Mouse (Mus musculus): Measurements from ENCODE around the gene Emilin1. TPM values are rescaled to one million over a fixed set of nuclear protein-coding genes. Genes with fewer than 3 reads are reported as not detected.
"Not testable (repeated sequence)": the region's sequence is repeated elsewhere in the genome, so short reads cannot be mapped to it uniquely, and the experiment has no call there.

Gene Emilin1
- polyA plus RNA-seq, 1 experiment, result 55.6 TPM

DNA sequence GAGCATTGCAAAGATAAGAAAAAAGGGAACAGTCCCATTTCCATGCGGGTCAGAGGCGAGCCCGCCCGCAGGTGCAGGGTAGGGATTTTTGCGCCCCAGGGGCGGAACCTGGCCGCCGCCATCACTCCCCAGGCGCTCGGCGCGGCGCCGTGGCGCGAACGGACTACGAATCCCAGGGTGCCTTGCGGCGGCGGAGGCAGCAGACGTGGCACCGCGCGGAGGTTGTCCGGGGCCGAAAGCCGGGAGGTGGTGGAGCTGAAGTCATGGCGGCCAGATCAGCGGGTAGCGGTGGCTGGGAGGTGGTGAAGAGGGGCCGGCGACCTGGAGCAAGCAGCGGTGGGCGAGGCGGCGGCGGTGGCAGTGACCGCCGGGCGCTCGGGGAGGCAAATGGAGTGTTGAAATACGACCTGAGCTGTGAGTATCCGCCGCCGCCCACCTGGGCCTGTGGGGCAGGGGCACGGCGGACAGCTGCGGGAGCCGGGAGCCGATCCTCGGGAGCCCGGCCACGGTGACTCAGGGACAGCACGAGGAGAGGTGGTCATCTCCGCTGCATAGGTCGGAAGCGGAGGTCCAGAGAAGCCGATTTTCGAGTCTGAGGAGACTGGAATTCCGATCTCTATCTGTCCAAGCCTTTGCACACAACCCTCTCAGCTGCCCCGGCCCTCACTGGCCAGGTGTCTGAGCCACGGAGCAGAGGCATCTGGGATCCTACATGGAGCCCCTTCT, 43.6 kb upstream of the Emilin1 start:
- TF ChIP-seq POLR2A (IDR thresholded peaks at IDR 0.05; ENCODE audit: low read depth, low read length) (peak; percentile 55), CTCF (conservative IDR thresholded peaks at IDR 0.05; ENCODE audit: insufficient read depth, insufficient read length, low read depth, low read length) (no peak)
- DNase-seq, result peak; percentile 95
- WGBS, result under 1% methylated on average over 63 of the region's 63 CpGs
- Histone ChIP-seq H3K27ac (ENCODE audit: insufficient read depth, low read depth, low read length) (peak overlapping the region; percentile 40), H3K36me3 (ENCODE audit: control insufficient read depth, insufficient read depth, low read length) (peaks cover 3% of the 10 kb centered on the region), H3K4me3 (ENCODE audit: insufficient read depth, low read depth, low read length) (peak overlapping the region; percentile 96), H3K27me3 (replicated peaks; ENCODE audit: control insufficient read depth, insufficient read depth, low read length) (no peaks in the 10 kb centered on the region), H3K4me1 (ENCODE audit: control insufficient read depth, insufficient read depth, low read length) (no peaks in the 10 kb centered on the region; the same call in 1 of the 2 replicates)

- TF ChIP-seq POLR2A (IDR thresholded peaks at IDR 0.05; ENCODE audit: low read depth, low read length), result no peak
- TF ChIP-seq CTCF (conservative IDR thresholded peaks at IDR 0.05; ENCODE audit: insufficient read depth, insufficient read length, low read depth, low read length), result no peak
- H3K4me3 ChIP-seq (ENCODE audit: insufficient read depth, low read depth, low read length), result peak overlapping the region; percentile 96
- no peak for DNase-seq
- peaks cover 4% of the 10 kb centered on the region for H3K36me3 ChIP-seq (ENCODE audit: control insufficient read depth, insufficient read depth, low read length)
- 7% methylated on average over 2 of the region's 2 CpGs for WGBS
- 0 out of 2 replicates have a peak overlapping the region, but pooled peaks have one; percentile 40 for H3K27ac ChIP-seq (ENCODE audit: insufficient read depth, low read depth, low read length)
- H3K4me1 ChIP-seq (ENCODE audit: control insufficient read depth, insufficient read depth, low read length), result no peaks in the 10 kb centered on the region; the same call in 1 of the 2 replicates
- H3K27me3 ChIP-seq (replicated peaks; ENCODE audit: control insufficient read depth, insufficient read depth, low read length), result no peaks in the 10 kb centered on the region
Measured at GRCm38 (mm10) chr5:30870131-30870406, 43.1 kb upstream of the Emilin1 start.

- no peaks in the 10 kb centered on the region; the same call in 1 of the 2 replicates for H3K4me1 ChIP-seq (ENCODE audit: control insufficient read depth, insufficient read depth, low read length)
- no peak for DNase-seq
- H3K27me3 ChIP-seq (replicated peaks; ENCODE audit: control insufficient read depth, insufficient read depth, low read length), result no peaks in the 10 kb centered on the region
- no peak overlapping the region for H3K4me3 ChIP-seq (ENCODE audit: insufficient read depth, low read depth, low read length)
- peaks cover 9% of the 10 kb centered on the region for H3K36me3 ChIP-seq (ENCODE audit: control insufficient read depth, insufficient read depth, low read length)
- TF ChIP-seq CTCF (conservative IDR thresholded peaks at IDR 0.05; ENCODE audit: insufficient read depth, insufficient read length, low read depth, low read length), result no peak
- TF ChIP-seq POLR2A (IDR thresholded peaks at IDR 0.05; ENCODE audit: low read depth, low read length), result no peak
- WGBS, result 91% methylated on average over 9 of the region's 9 CpGs
- no peak overlapping the region for H3K27ac ChIP-seq (ENCODE audit: insufficient read depth, low read depth, low read length)
Measured at GRCm38 (mm10) chr5:30872574-30872973, 40.6 kb upstream of the Emilin1 start.

- Histone ChIP-seq H3K4me1 (ENCODE audit: control insufficient read depth, insufficient read depth, low read length) (no peaks in the 10 kb centered on the region; the same call in 1 of the 2 replicates), H3K27ac (ENCODE audit: insufficient read depth, low read depth, low read length) (no peak overlapping the region), H3K27me3 (replicated peaks; ENCODE audit: control insufficient read depth, insufficient read depth, low read length) (no peaks in the 10 kb centered on the region), H3K4me3 (ENCODE audit: insufficient read depth, low read depth, low read length) (no peak overlapping the region), H3K36me3 (ENCODE audit: control insufficient read depth, insufficient read depth, low read length) (peaks cover 9% of the 10 kb centered on the region)
- TF ChIP-seq CTCF (conservative IDR thresholded peaks at IDR 0.05; ENCODE audit: insufficient read depth, insufficient read length, low read depth, low read length) (no peak), POLR2A (IDR thresholded peaks at IDR 0.05; ENCODE audit: low read depth, low read length) (no peak)
- no peak for DNase-seq
- WGBS, result 89% methylated on average over 7 of the region's 7 CpGs
Measured at GRCm38 (mm10) chr5:30874365-30874764, 38.8 kb upstream of the Emilin1 start.

DNA sequence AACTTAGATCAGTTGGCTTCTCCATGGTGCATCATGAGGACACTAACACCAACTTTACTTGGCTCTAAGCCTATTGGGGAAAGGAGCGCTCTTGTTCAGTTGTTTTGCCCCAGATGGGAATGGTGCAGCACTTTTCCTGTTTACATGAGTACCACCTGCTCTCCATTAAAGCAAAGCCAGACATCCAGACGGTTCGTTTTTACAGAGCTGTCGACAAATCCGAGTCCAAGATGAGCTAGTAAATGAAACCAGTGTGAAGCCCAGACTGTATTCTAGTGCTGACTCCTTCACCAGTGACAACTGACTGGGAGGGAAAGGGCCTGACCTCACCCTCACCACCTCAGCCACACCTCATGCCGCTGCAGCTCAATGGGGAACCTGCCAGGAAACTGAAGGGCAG, 34.6 kb upstream of the Emilin1 start:
- Histone ChIP-seq H3K27me3 (replicated peaks; ENCODE audit: control insufficient read depth, insufficient read depth, low read length) (no peaks in the 10 kb centered on the region), H3K36me3 (ENCODE audit: control insufficient read depth, insufficient read depth, low read length) (peaks cover 8% of the 10 kb centered on the region), H3K4me3 (ENCODE audit: insufficient read depth, low read depth, low read length) (no peak overlapping the region), H3K27ac (ENCODE audit: insufficient read depth, low read depth, low read length) (no peak overlapping the region), H3K4me1 (ENCODE audit: control insufficient read depth, insufficient read depth, low read length) (no peaks in the 10 kb centered on the region)
- no peak for DNase-seq
- no peak for TF ChIP-seq CTCF (conservative IDR thresholded peaks at IDR 0.05; ENCODE audit: insufficient read depth, insufficient read length, low read depth, low read length)
- no peak for TF ChIP-seq POLR2A (IDR thresholded peaks at IDR 0.05; ENCODE audit: low read depth, low read length)
- 54% methylated on average over 6 of the region's 6 CpGs for WGBS

- Histone ChIP-seq H3K27me3 (replicated peaks; ENCODE audit: control insufficient read depth, insufficient read depth, low read length) (no peaks in the 10 kb centered on the region), H3K27ac (ENCODE audit: insufficient read depth, low read depth, low read length) (no peak overlapping the region), H3K4me1 (ENCODE audit: control insufficient read depth, insufficient read depth, low read length) (no peaks in the 10 kb centered on the region), H3K36me3 (ENCODE audit: control insufficient read depth, insufficient read depth, low read length) (peaks cover 7% of the 10 kb centered on the region), H3K4me3 (ENCODE audit: insufficient read depth, low read depth, low read length) (no peak overlapping the region)
- no peak for DNase-seq
- WGBS, result 82% methylated on average over 5 of the region's 5 CpGs
- TF ChIP-seq POLR2A (IDR thresholded peaks at IDR 0.05; ENCODE audit: low read depth, low read length) (no peak), CTCF (conservative IDR thresholded peaks at IDR 0.05; ENCODE audit: insufficient read depth, insufficient read length, low read depth, low read length) (no peak; the same call in 1 of the 2 replicates)
Measured at GRCm38 (mm10) chr5:30879347-30879943, 33.8 kb upstream of the Emilin1 start.

GRCm38 (mm10) chr5:30881839-30882238, 31.4 kb upstream of the Emilin1 start:
- WGBS, result 85% methylated on average over 4 of the region's 4 CpGs
- H3K27me3 ChIP-seq (replicated peaks; ENCODE audit: control insufficient read depth, insufficient read depth, low read length); H3K27ac ChIP-seq (ENCODE audit: insufficient read depth, low read depth, low read length); H3K4me3 ChIP-seq (ENCODE audit: insufficient read depth, low read depth, low read length); DNase-seq; H3K36me3 ChIP-seq (ENCODE audit: control insufficient read depth, insufficient read depth, low read length); H3K4me1 ChIP-seq (ENCODE audit: control insufficient read depth, insufficient read depth, low read length): not testable (repeated sequence)
